Mouse (Mus musculus): ENCODE measurements around the gene Baiap2l1. TPM values are rescaled to one million over a fixed set of nuclear protein-coding genes. Genes with fewer than 3 reads are reported as not detected.
A peak's percentile ranks its signal among the peaks of the same experiment; 100 is the strongest.
"Not testable (repeated sequence)": the region's sequence is repeated elsewhere in the genome, so short reads cannot be mapped to it uniquely, and the experiment has no call there.

Baiap2l1 gene
- total and polyA plus RNA-seq, 2 experiments: 7.7 to 7.9 TPM

- Histone ChIP-seq H3K4me1 (ENCODE audit: control insufficient read depth, insufficient read depth, low read length) (peaks cover 18% of the 10 kb centered on the region), H3K36me3 (ENCODE audit: control insufficient read depth, insufficient read depth, low read length) (no peaks in the 10 kb centered on the region), H3K9ac (ENCODE audit: low read depth, low read length) (no peak overlapping the region), H3K27me3 (ENCODE audit: control insufficient read depth, insufficient read depth, low read length) (no peaks in the 10 kb centered on the region), H3K27ac (replicated peaks; ENCODE audit: insufficient read depth, low read depth, low read length) (peak overlapping the region; percentile 6; the same call in 1 of the 2 replicates), H3K79me2 (ENCODE audit: control insufficient read depth, insufficient read depth, low read length) (no peaks in the 10 kb centered on the region), H3K4me3 (ENCODE audit: insufficient read depth, low read depth, low read length) (no peak overlapping the region)
- no peak for TF ChIP-seq CTCF (IDR thresholded peaks at IDR 0.05; ENCODE audit: low read depth, low read length)
- TF ChIP-seq POLR2A (IDR thresholded peaks at IDR 0.05; ENCODE audit: extremely low read depth, insufficient read depth, low read length): no peak
- peak; percentile 93 for DNase-seq (ENCODE audit: extremely low read depth, low read depth, low spot score)
- WGBS: 3% methylated on average over 6 of the region's 6 CpGs
Observed at GRCm38 (mm10) chr5:144370986-144371385, 13.1 kb upstream of the Baiap2l1 start.

- Histone ChIP-seq H3K79me2 (ENCODE audit: control insufficient read depth, insufficient read depth, low read length) (no peaks in the 10 kb centered on the region), H3K4me1 (ENCODE audit: control insufficient read depth, insufficient read depth, low read length) (peaks cover 24% of the 10 kb centered on the region), H3K27me3 (ENCODE audit: control insufficient read depth, insufficient read depth, low read length) (no peaks in the 10 kb centered on the region), H3K4me3 (ENCODE audit: insufficient read depth, low read depth, low read length) (no peak overlapping the region), H3K9ac (ENCODE audit: low read depth, low read length) (no peak overlapping the region), H3K36me3 (ENCODE audit: control insufficient read depth, insufficient read depth, low read length) (no peaks in the 10 kb centered on the region), H3K27ac (replicated peaks; ENCODE audit: insufficient read depth, low read depth, low read length) (no peak overlapping the region)
- 46% methylated on average over 9 of the region's 9 CpGs for WGBS
- no peak for TF ChIP-seq CTCF (IDR thresholded peaks at IDR 0.05; ENCODE audit: low read depth, low read length)
- TF ChIP-seq POLR2A (IDR thresholded peaks at IDR 0.05; ENCODE audit: extremely low read depth, insufficient read depth, low read length): no peak
- peak; percentile 80 for DNase-seq (ENCODE audit: extremely low read depth, low read depth, low spot score)
Observed at GRCm38 (mm10) chr5:144368661-144369205, 10.8 kb upstream of the Baiap2l1 start.

- DNase-seq (ENCODE audit: extremely low read depth, low read depth, low spot score); H3K36me3 ChIP-seq (ENCODE audit: control insufficient read depth, insufficient read depth, low read length): not testable (repeated sequence)
- 74% methylated on average over 6 of the region's 6 CpGs for WGBS
Observed at GRCm38 (mm10) chr5:144366551-144366950, 8.6 kb upstream of the Baiap2l1 start.

GRCm38 (mm10) chr5:144364680-144365357 lies 6.9 kb upstream of the Baiap2l1 start:
- no peak for TF ChIP-seq CTCF (IDR thresholded peaks at IDR 0.05; ENCODE audit: low read depth, low read length)
- no peak for TF ChIP-seq POLR2A (IDR thresholded peaks at IDR 0.05; ENCODE audit: extremely low read depth, insufficient read depth, low read length)
- Histone ChIP-seq H3K4me3 (ENCODE audit: insufficient read depth, low read depth, low read length) (no peak overlapping the region), H3K9ac (ENCODE audit: low read depth, low read length) (no peak overlapping the region), H3K27me3 (ENCODE audit: control insufficient read depth, insufficient read depth, low read length) (no peaks in the 10 kb centered on the region), H3K4me1 (ENCODE audit: control insufficient read depth, insufficient read depth, low read length) (peaks cover 19% of the 10 kb centered on the region), H3K27ac (replicated peaks; ENCODE audit: insufficient read depth, low read depth, low read length) (peak overlapping the region; percentile 61), H3K36me3 (ENCODE audit: control insufficient read depth, insufficient read depth, low read length) (no peaks in the 10 kb centered on the region), H3K79me2 (ENCODE audit: control insufficient read depth, insufficient read depth, low read length) (no peaks in the 10 kb centered on the region)
- DNase-seq (ENCODE audit: extremely low read depth, low read depth, low spot score): peak; percentile 88
- 23% methylated on average over 11 of the region's 11 CpGs for whole genome bisulfite sequencing

More at GRCm38 (mm10) chr5:144366551-144366950, 8.6 kb upstream of the Baiap2l1 start:
- H3K27me3 ChIP-seq (ENCODE audit: control insufficient read depth, insufficient read depth, low read length); H3K9ac ChIP-seq (ENCODE audit: low read depth, low read length); H3K27ac ChIP-seq (replicated peaks; ENCODE audit: insufficient read depth, low read depth, low read length); H3K4me3 ChIP-seq (ENCODE audit: insufficient read depth, low read depth, low read length); H3K79me2 ChIP-seq (ENCODE audit: control insufficient read depth, insufficient read depth, low read length): not testable (repeated sequence)
- peaks cover 18% of the 10 kb centered on the region for H3K4me1 ChIP-seq (ENCODE audit: control insufficient read depth, insufficient read depth, low read length)

- Histone ChIP-seq H3K27me3 (ENCODE audit: control insufficient read depth, insufficient read depth, low read length) (no peaks in the 10 kb centered on the region), H3K79me2 (ENCODE audit: control insufficient read depth, insufficient read depth, low read length) (no peaks in the 10 kb centered on the region; the same call in 1 of the 2 replicates), H3K4me1 (ENCODE audit: control insufficient read depth, insufficient read depth, low read length) (peaks cover 17% of the 10 kb centered on the region), H3K4me3 (ENCODE audit: insufficient read depth, low read depth, low read length) (no peak overlapping the region), H3K36me3 (ENCODE audit: control insufficient read depth, insufficient read depth, low read length) (no peaks in the 10 kb centered on the region), H3K27ac (replicated peaks; ENCODE audit: insufficient read depth, low read depth, low read length) (peak overlapping the region; percentile 50; the same call in 1 of the 2 replicates), H3K9ac (ENCODE audit: low read depth, low read length) (no peak overlapping the region)
- peak; percentile 89 for DNase-seq (ENCODE audit: extremely low read depth, low read depth, low spot score)
- 9% methylated on average over 6 of the region's 6 CpGs for WGBS
- TF ChIP-seq CTCF (IDR thresholded peaks at IDR 0.05; ENCODE audit: low read depth, low read length) (no peak), POLR2A (IDR thresholded peaks at IDR 0.05; ENCODE audit: extremely low read depth, insufficient read depth, low read length) (no peak)
Observed at GRCm38 (mm10) chr5:144360346-144360745, 2.4 kb upstream of the Baiap2l1 start.

- Histone ChIP-seq H3K4me1 (ENCODE audit: control insufficient read depth, insufficient read depth, low read length) (peaks cover 17% of the 10 kb centered on the region), H3K27me3 (ENCODE audit: control insufficient read depth, insufficient read depth, low read length) (no peaks in the 10 kb centered on the region), H3K9ac (ENCODE audit: low read depth, low read length) (no peak overlapping the region), H3K79me2 (ENCODE audit: control insufficient read depth, insufficient read depth, low read length) (no peaks in the 10 kb centered on the region; the same call in 1 of the 2 replicates), H3K4me3 (ENCODE audit: insufficient read depth, low read depth, low read length) (no peak overlapping the region), H3K27ac (replicated peaks; ENCODE audit: insufficient read depth, low read depth, low read length) (peak overlapping the region; percentile 50), H3K36me3 (ENCODE audit: control insufficient read depth, insufficient read depth, low read length) (no peaks in the 10 kb centered on the region)
- TF ChIP-seq CTCF (IDR thresholded peaks at IDR 0.05; ENCODE audit: low read depth, low read length) (no peak), POLR2A (IDR thresholded peaks at IDR 0.05; ENCODE audit: extremely low read depth, insufficient read depth, low read length) (no peak)
- peak; percentile 79 for DNase-seq (ENCODE audit: extremely low read depth, low read depth, low spot score)
- 41% methylated on average over 6 of the region's 6 CpGs for WGBS
Observed at GRCm38 (mm10) chr5:144359886-144360285, 2.0 kb upstream of the Baiap2l1 start.

All from liver, adult 2 months (tissue).